Mouse (Mus musculus) gastrocnemius, postnatal 4 days (tissue): ENCODE data around the gene Tmem170. TPM values are rescaled to one million over a fixed set of nuclear protein-coding genes. Genes with fewer than 3 reads are reported as not detected.

ENCODE experiments used
- DNase-seq, 2 experiments: peaks; one replicate each; pipeline ENCODE4 v3.0.0; 2021 to 2022; ENCODE audit warnings: low spot score in 2 of 2, mixed read lengths in 2 of 2
- long read RNA-seq, 2 experiments: library from polyadenylated mRNA; stranded (forward); transcript quantifications; one replicate each; pipeline ENCODE4 v2.0.0; 2021
- total RNA-seq, 2 experiments: library from RNA; stranded (reverse); gene quantifications; 2 replicates each; pipeline ENCODE4 v1.2.3; 2021

The Tmem170 gene
- 1 to 10 TPM; 2.0 to 2.9 TPM for total RNA-seq
- long read RNA-seq, experiment 1, partial matches to known transcripts: 0 of 3 reads
- long read RNA-seq, experiment 1, other reads (novel, unspliced or antisense): 2 of 3 reads
- long read RNA-seq, experiment 2, partial matches to known transcripts: 0 of 1 reads
- long read RNA-seq, experiment 2, other reads (novel, unspliced or antisense): 0 of 1 reads

GRCm38 (mm10) chr8:111876355-111876948 is at the start of gene Tmem170:
Tmem170 (minus strand) TSS chr8:111876750.
- peak; percentile 94 to 96 for DNase-seq

- no peak for DNase-seq
These were observed 48.4 kb upstream of the Tmem170 start for GRCm38 (mm10) chr8:111924976-111925375.

GRCm38 (mm10) chr8:111923383-111923804 is 46.8 kb upstream of the Tmem170 start:
- DNase-seq: peak in 1 of 2 experiments; percentile 65

GRCm38 (mm10) chr8:111920971-111921370 is 44.4 kb upstream of the Tmem170 start:
- no peak for DNase-seq

GRCm38 (mm10) chr8:111919663-111920062 is 43.1 kb upstream of the Tmem170 start:
- DNase-seq: no peak

- no peak for DNase-seq
These were observed 36.4 kb upstream of the Tmem170 start for GRCm38 (mm10) chr8:111912860-111913432.

GRCm38 (mm10) chr8:111911572-111911971 is 35.0 kb upstream of the Tmem170 start:
- no peak for DNase-seq

- DNase-seq: peak in 1 of 2 experiments; percentile 40
These were observed 33.3 kb upstream of the Tmem170 start, which contains the start of gene Chst5 for GRCm38 (mm10) chr8:111909621-111910450. Chst5 (minus strand) TSS chr8:111910447.

GRCm38 (mm10) chr8:111905500-111906121 is 29.1 kb upstream of the Tmem170 start:
- no peak for DNase-seq

- peak in 1 of 2 experiments; percentile 55 for DNase-seq
These were observed 25.5 kb upstream of the Tmem170 start for GRCm38 (mm10) chr8:111902080-111902479.

- no peak for DNase-seq
These were observed 22.0 kb upstream of the Tmem170 start for GRCm38 (mm10) chr8:111898586-111898985.

- no peak for DNase-seq
These were observed 18.4 kb upstream of the Tmem170 start for GRCm38 (mm10) chr8:111894955-111895354.

- DNase-seq: no peak
These were observed 16.1 kb upstream of the Tmem170 start for GRCm38 (mm10) chr8:111892615-111893014.

GRCm38 (mm10) chr8:111891983-111892382 is 15.4 kb upstream of the Tmem170 start:
- DNase-seq: no peak

GRCm38 (mm10) chr8:111890911-111891303 is 14.4 kb upstream of the Tmem170 start:
- DNase-seq: no peak

- DNase-seq: peak in 1 of 2 experiments; percentile 25
These were observed 13.7 kb upstream of the Tmem170 start for GRCm38 (mm10) chr8:111889931-111890910.

GRCm38 (mm10) chr8:111888091-111888650 is 11.6 kb upstream of the Tmem170 start:
- DNase-seq: no peak

GRCm38 (mm10) chr8:111887479-111887878 is 10.9 kb upstream of the Tmem170 start:
- no peak for DNase-seq

- no peak for DNase-seq
These were observed 7.1 kb upstream of the Tmem170 start for GRCm38 (mm10) chr8:111883615-111884014.

GRCm38 (mm10) chr8:111881591-111881990 is 5.0 kb upstream of the Tmem170 start:
- DNase-seq: peak in 1 of 2 experiments; percentile 53
